Mouse (Mus musculus): ENCODE measurements around the gene Slc38a4.

GRCm38 (mm10) chr15:97085833-97086232 lies 30.1 kb upstream of the Slc38a4 start:
- TF ChIP-seq FLI1 (IDR thresholded peaks at IDR 0.05; ENCODE audit: low read length): no peak
- no peak for TF ChIP-seq GATA1 (IDR thresholded peaks at IDR 0.05; ENCODE audit: borderline replicate concordance, low read length)
